Mouse (Mus musculus) cerebellum, adult 18-20 months (tissue): Measurements from ENCODE around the gene Kat5.

Experiments used
- DNase-seq, 2 experiments: peaks; one replicate each; pipeline ENCODE4 v3.0.0; 2021

The Kat5 gene

GRCm38 (mm10) chr19:5570353-5571246 lies 39.4 kb downstream of the Kat5 start:
- DNase-seq: peak in 1 of 2 experiments; percentile 10

- peak in 1 of 2 experiments; percentile 6 for DNase-seq
These were observed 40.5 kb downstream of the Kat5 start for GRCm38 (mm10) chr19:5569521-5569920.

- DNase-seq: peak; percentile 86 to 90
These were observed 41.4 kb downstream of the Kat5 start for GRCm38 (mm10) chr19:5568470-5569140.

GRCm38 (mm10) chr19:5567534-5568469 lies 42.2 kb downstream of the Kat5 start, which contains the start of gene Ap5b1:
Gene Ap5b1, plus strand, starts transcription at chr19:5568025.
- DNase-seq: peak; percentile 90 to 96

GRCm38 (mm10) chr19:5567180-5567533 lies 42.9 kb downstream of the Kat5 start:
- no peak for DNase-seq

GRCm38 (mm10) chr19:5566316-5566715 lies 43.7 kb downstream of the Kat5 start:
- peak; percentile 6 to 8 for DNase-seq

GRCm38 (mm10) chr19:5562776-5563175 lies 47.3 kb downstream of the Kat5 start:
- DNase-seq: no peak

- no peak for DNase-seq
These were observed 48.2 kb downstream of the Kat5 start for GRCm38 (mm10) chr19:5561886-5562285.

- DNase-seq: no peak
These were observed 48.7 kb downstream of the Kat5 start for GRCm38 (mm10) chr19:5561252-5561790.

- peak in 1 of 2 experiments; percentile 3 for DNase-seq
These were observed 49.5 kb downstream of the Kat5 start, which contains the start of gene Ovol1 for GRCm38 (mm10) chr19:5560457-5561041. Gene Ovol1, minus strand, starts transcription at chr19:5560646.

GRCm38 (mm10) chr19:5559631-5560456 lies 50.2 kb downstream of the Kat5 start:
- DNase-seq: peak in 1 of 2 experiments; percentile 17

GRCm38 (mm10) chr19:5559229-5559628 lies 50.8 kb downstream of the Kat5 start:
- DNase-seq: no peak

- no peak for DNase-seq
These were observed 51.3 kb downstream of the Kat5 start for GRCm38 (mm10) chr19:5558770-5559169.

GRCm38 (mm10) chr19:5558169-5558568 lies 51.9 kb downstream of the Kat5 start:
- no peak for DNase-seq

GRCm38 (mm10) chr19:5554212-5554611 lies 55.8 kb downstream of the Kat5 start:
- DNase-seq: no peak

GRCm38 (mm10) chr19:5553802-5554201 lies 56.2 kb downstream of the Kat5 start:
- no peak for DNase-seq
